Comparison of ENCODE assay signal across 24 mouse cellular contexts in genomic region chr4:62372818-62373520, GRCm38 (mm10). TPM values are rescaled to one million over a fixed set of nuclear protein-coding genes. Genes with fewer than 3 reads are reported as not detected.
DNase-seq lines count a peak whose midpoint lies in the region; ATAC-seq and TF ChIP-seq lines count a peak whose summit lies in the region.
"Had no signal": no experiment of that assay in that cellular context is flagged by ENCODE, and none has a peak within 500 bp of the region (broad histone marks: within the 10 kb centered on the region; RNA-seq: fewer than 3 reads in every experiment).

No protein-coding gene starts in this region.

- WGBS in liver, embryonic 13.5 days (ENCODE audit: insufficient replicate concordance), result 37% methylated on average over 9 of the region's 9 CpGs
- WGBS in hindbrain, embryonic 13.5 days, result 86% methylated on average over 9 of the region's 9 CpGs

- peak overlapping the region; percentile 56 for H3K27ac ChIP-seq in liver, embryonic 13.5 days
- no peak overlapping the region for H3K27ac ChIP-seq in hindbrain, embryonic 13.5 days
- H3K27ac ChIP-seq: hindbrain, embryonic 10.5 days had no signal

- peak overlapping the region; percentile 4; the same call in 1 of the 2 replicates for H3K4me2 ChIP-seq in liver, embryonic 13.5 days
- H3K4me2 ChIP-seq in hindbrain, embryonic 13.5 days, result no peak overlapping the region
- H3K4me2 ChIP-seq: lung, embryonic 14.5 days; midbrain, embryonic 11.5 days had no signal

- H3K4me3 ChIP-seq in G1E (ENCODE audit: low read depth, low read length), result no peak overlapping the region; the same call in 1 of the 2 replicates
- no peak overlapping the region for H3K4me3 ChIP-seq in liver, embryonic 13.5 days (replicated peaks)
- H3K4me3 ChIP-seq in hindbrain, embryonic 13.5 days, result no peak overlapping the region
- H3K4me3 ChIP-seq: erythroblast, embryonic 14.5 days; hindbrain, embryonic 10.5 days had no signal

- H3K9ac ChIP-seq in liver, embryonic 13.5 days, result 0 out of 2 replicates have a peak overlapping the region, but pooled peaks have one; percentile 22
- no peak overlapping the region for H3K9ac ChIP-seq in hindbrain, embryonic 13.5 days
- H3K9ac ChIP-seq: lung, embryonic 14.5 days had no signal

- peak; percentile 43 for ATAC-seq in G1E (ENCODE audit: extremely low read depth, insufficient number of reproducible peaks, low FRiP score, poor library complexity, severe bottlenecking)
- ATAC-seq in liver, embryonic 13.5 days (ENCODE audit: low read depth), result peak; percentile 50
- ATAC-seq in megakaryocyte-erythroid progenitor cell, adult 5-6 weeks (replicated peaks; ENCODE audit: low FRiP score, low TSS enrichment, poor library complexity, severe bottlenecking), result peak; percentile 74
- ATAC-seq in hindbrain, embryonic 13.5 days (ENCODE audit: low FRiP score), result no peak
- ATAC-seq: forebrain, embryonic 16.5 days; hindbrain, embryonic 16.5 days; midbrain, embryonic 16.5 days had no signal

- H3K27me3 ChIP-seq in G1E (ENCODE audit: insufficient read depth, low read length), result no peaks in the 10 kb centered on the region
- no peaks in the 10 kb centered on the region for H3K27me3 ChIP-seq in liver, embryonic 13.5 days
- H3K27me3 ChIP-seq in hindbrain, embryonic 13.5 days, result no peaks in the 10 kb centered on the region

- H3K9me3 ChIP-seq in G1E (replicated peaks), result no peaks in the 10 kb centered on the region
- no peaks in the 10 kb centered on the region for H3K9me3 ChIP-seq in liver, embryonic 13.5 days (replicated peaks)
- no peaks in the 10 kb centered on the region for H3K9me3 ChIP-seq in hindbrain, embryonic 13.5 days
- H3K9me3 ChIP-seq: hindbrain, embryonic 10.5 days had no signal

- peak; percentile 22 to 33 for DNase-seq in adrenal gland, postnatal 36 days
- DNase-seq in adrenal gland, adult 8-10 months, result no peak
- no peak for DNase-seq in G1E (ENCODE audit: low spot score)
- peak; percentile 24 for DNase-seq in liver, embryonic 13.5 days
- DNase-seq in thymus, postnatal 4 days, result no peak
- DNase-seq: adrenal gland, adult 2 months; cerebellum, adult 18-20 months; cerebellum, postnatal 14 days; heart, postnatal 14 days; kidney, postnatal 10 days; left cerebral cortex, postnatal 4 days; lung, embryonic 14.5 days; lung, postnatal 14 days; right cerebral cortex, postnatal 25 days; spleen, adult 18-20 months; thymus, postnatal 25 days had no signal

- H3K4me1 ChIP-seq in G1E (ENCODE audit: insufficient read depth, low read depth, low read length), result peaks cover 80% of the 10 kb centered on the region
- peaks cover 79% of the 10 kb centered on the region for H3K4me1 ChIP-seq in liver, embryonic 13.5 days (replicated peaks)
- H3K4me1 ChIP-seq in hindbrain, embryonic 13.5 days (replicated peaks), result no peaks in the 10 kb centered on the region

- H3K36me3 ChIP-seq in G1E (replicated peaks), result peaks cover 26% of the 10 kb centered on the region
- H3K36me3 ChIP-seq in liver, embryonic 13.5 days, result no peaks in the 10 kb centered on the region
- H3K36me3 ChIP-seq in hindbrain, embryonic 13.5 days, result no peaks in the 10 kb centered on the region

- TF ChIP-seq CTCF in G1E (IDR thresholded peaks at IDR 0.05; ENCODE audit: low read depth, low read length), result no peak

RNA-seq across cellular contexts. Expression of gene Slc31a1, which starts 12.4 kb away (rescaled TPM):
- 10 to 100 TPM; 45.7 to 48.4 TPM for total RNA-seq in adrenal gland, postnatal 36 days (2021)
- 10 to 100 TPM; 44.5 to 59.7 (median 49.9) TPM for total RNA-seq in adrenal gland, adult 8-10 months (2022)
- total RNA-seq in G1E (2014; fragmentation: Nextera tagmentation) (46.4 and 47.5 TPM in 2 replicates), G1E (2017) (25.7 and 30.4 TPM in 2 replicates)
- 2.2 and 3.4 TPM in 2 replicates for polyA plus RNA-seq in G1E (2012)
- polyA plus RNA-seq in liver, embryonic 13.5 days (2015; fragmentation: Nextera tagmentation; extraction: Ambion mirVana), result 39.0 and 48.8 TPM in 2 replicates
- total RNA-seq in megakaryocyte-erythroid progenitor cell, adult 5-6 weeks (2014; fragmentation: Nextera tagmentation), result 19.4 and 22.7 TPM in 2 replicates
- 19.7 and 21.2 TPM in 2 replicates for total RNA-seq in megakaryocyte-erythroid progenitor cell, adult 5-6 weeks (2017)
- polyA plus RNA-seq in hindbrain, embryonic 13.5 days (2015; fragmentation: Nextera tagmentation; extraction: Ambion mirVana), result 40.1 and 44.2 TPM in 2 replicates

RNA-seq across cellular contexts. Expression of gene Fkbp15, which starts 12.6 kb away (rescaled TPM):
- total RNA-seq in adrenal gland, postnatal 36 days (2021), result 10 to 100 TPM; 31.8 to 36.3 TPM
- total RNA-seq in adrenal gland, adult 8-10 months (2022), result 10 to 100 TPM; 35.0 to 56.7 (median 46.2) TPM
- total RNA-seq in G1E (2014; fragmentation: Nextera tagmentation) (54.2 and 60.9 TPM in 2 replicates), G1E (2017) (60.0 and 60.3 TPM in 2 replicates)
- polyA plus RNA-seq in G1E (2012), result 14.5 and 16.7 TPM in 2 replicates
- polyA plus RNA-seq in liver, embryonic 13.5 days (2015; fragmentation: Nextera tagmentation; extraction: Ambion mirVana), result 15.5 and 15.7 TPM in 2 replicates
- 29.0 and 33.9 TPM in 2 replicates for total RNA-seq in megakaryocyte-erythroid progenitor cell, adult 5-6 weeks (2014; fragmentation: Nextera tagmentation)
- 37.6 and 48.6 TPM in 2 replicates for total RNA-seq in megakaryocyte-erythroid progenitor cell, adult 5-6 weeks (2017)
- 22.9 and 25.4 TPM in 2 replicates for polyA plus RNA-seq in hindbrain, embryonic 13.5 days (2015; fragmentation: Nextera tagmentation; extraction: Ambion mirVana)

RNA-seq across cellular contexts. Expression of gene Cdc26, which starts 35.5 kb away (rescaled TPM):
- total RNA-seq in adrenal gland, postnatal 36 days (2021), result 10 to 100 TPM; 61.6 to 78.0 TPM
- total RNA-seq in adrenal gland, adult 8-10 months (2022), result 10 to 100 TPM; 74.3 to 90.8 (median 78.5) TPM
- total RNA-seq in G1E (2014; fragmentation: Nextera tagmentation) (120 and 128 TPM in 2 replicates), G1E (2017) (120 and 148 TPM in 2 replicates)
- polyA plus RNA-seq in G1E (2012), result 9.6 and 44.1 TPM in 2 replicates
- polyA plus RNA-seq in liver, embryonic 13.5 days (2015; fragmentation: Nextera tagmentation; extraction: Ambion mirVana), result 77.7 and 97.1 TPM in 2 replicates
- 115 and 170 TPM in 2 replicates for total RNA-seq in megakaryocyte-erythroid progenitor cell, adult 5-6 weeks (2014; fragmentation: Nextera tagmentation)
- total RNA-seq in megakaryocyte-erythroid progenitor cell, adult 5-6 weeks (2017), result 121 and 186 TPM in 2 replicates
- 95.8 and 102 TPM in 2 replicates for polyA plus RNA-seq in hindbrain, embryonic 13.5 days (2015; fragmentation: Nextera tagmentation; extraction: Ambion mirVana)

RNA-seq across cellular contexts. Expression of gene Prpf4, which starts 35.6 kb away (rescaled TPM):
- total RNA-seq in adrenal gland, postnatal 36 days (2021), result 10 to 100 TPM; 25.3 to 27.4 TPM
- 10 to 100 TPM; 28.6 to 37.7 (median 31.1) TPM for total RNA-seq in adrenal gland, adult 8-10 months (2022)
- total RNA-seq in G1E (2014; fragmentation: Nextera tagmentation) (23.0 and 26.8 TPM in 2 replicates), G1E (2017) (21.5 and 23.1 TPM in 2 replicates)
- 2.5 and 4.1 TPM in 2 replicates for polyA plus RNA-seq in G1E (2012)
- polyA plus RNA-seq in liver, embryonic 13.5 days (2015; fragmentation: Nextera tagmentation; extraction: Ambion mirVana), result 13.1 and 15.2 TPM in 2 replicates
- 18.3 and 29.0 TPM in 2 replicates for total RNA-seq in megakaryocyte-erythroid progenitor cell, adult 5-6 weeks (2014; fragmentation: Nextera tagmentation)
- 22.0 and 25.4 TPM in 2 replicates for total RNA-seq in megakaryocyte-erythroid progenitor cell, adult 5-6 weeks (2017)
- 17.0 and 17.8 TPM in 2 replicates for polyA plus RNA-seq in hindbrain, embryonic 13.5 days (2015; fragmentation: Nextera tagmentation; extraction: Ambion mirVana)

Comparison
In these comparisons a context has a peak if more than half of its experiments do, and no peak if none do; other contexts are left out.
1. DNase-seq: peak in adrenal gland, postnatal 36 days (2 of 2) and liver, embryonic 13.5 days (single experiment); none in adrenal gland, adult 8-10 months (single experiment), G1E (single experiment) and thymus, postnatal 4 days (single experiment).